In the genomic region with DNA sequence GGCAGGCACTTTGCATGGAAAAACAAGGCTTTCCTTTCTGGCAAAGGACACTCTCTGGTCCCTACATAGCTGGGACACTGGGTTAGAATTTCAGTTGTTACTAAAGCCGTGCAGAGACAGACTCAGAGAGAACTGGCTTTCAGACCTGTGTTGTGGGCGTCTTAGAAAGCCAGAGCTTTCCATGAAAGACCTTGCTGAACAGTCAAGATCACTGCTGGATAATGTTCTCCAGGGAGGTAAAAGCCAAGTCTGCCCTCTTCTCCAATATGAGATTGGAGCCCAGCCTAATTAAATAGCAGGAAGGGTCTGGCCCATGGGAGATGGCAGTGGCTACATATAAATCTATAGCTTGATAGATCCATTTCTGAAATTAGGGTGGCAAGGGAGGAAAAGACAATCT, we compare ENCODE assay signal across 18 mouse cellular contexts. TPM values are rescaled to one million over a fixed set of nuclear protein-coding genes. Genes with fewer than 3 reads are reported as not detected.
DNase-seq lines count a peak whose midpoint lies in the region; ATAC-seq and TF ChIP-seq lines count a peak whose summit lies in the region.
"Had no signal": no experiment of that assay in that cellular context is flagged by ENCODE, and none has a peak within 500 bp of the region (broad histone marks: within the 10 kb centered on the region; RNA-seq: fewer than 3 reads in every experiment).

No protein-coding gene starts in this region.

- no peak overlapping the region for H3K27ac ChIP-seq in left cerebral cortex, adult 2 months
- 0 out of 2 replicates have a peak overlapping the region, but pooled peaks have one; percentile 73 for H3K27ac ChIP-seq in forebrain, postnatal 0 days (ENCODE audit: low read depth, low read length)
- H3K27ac ChIP-seq in midbrain, embryonic 12.5 days (replicated peaks): peak overlapping the region; percentile 82
- H3K27ac ChIP-seq: limb, embryonic 10.5 days; liver, embryonic 14.5 days; macrophage had no signal

- H3K9me3 ChIP-seq in forebrain, postnatal 0 days (ENCODE audit: low read length): no peaks in the 10 kb centered on the region
- no peaks in the 10 kb centered on the region for H3K9me3 ChIP-seq in midbrain, embryonic 12.5 days
- H3K9me3 ChIP-seq: limb, embryonic 10.5 days had no signal

- no peak for DNase-seq in left cerebral cortex, adult 2 months (ENCODE audit: extremely low spot score in 1 of 2, low spot score in 2 of 2)
- no peak for DNase-seq in left cerebral cortex, postnatal 36 days (ENCODE audit: low spot score in 2 of 2)
- DNase-seq in forebrain, postnatal 0 days: no peak
- no peak for DNase-seq in right cerebral cortex, postnatal 14 days
- no peak for DNase-seq in heart, postnatal 36 days
- no peak for DNase-seq in adrenal gland, postnatal 25 days
- DNase-seq in gastrocnemius, postnatal 10 days: no peak
- DNase-seq: cerebellum, adult 9-10 months; kidney, adult 2 months; right cerebral cortex, adult 18-20 months had no signal

- WGBS in forebrain, postnatal 0 days: 14% methylated on average over 2 of the region's 2 CpGs
- WGBS in midbrain, embryonic 12.5 days: 31% methylated on average over 2 of the region's 2 CpGs

- H3K27me3 ChIP-seq in forebrain, postnatal 0 days (ENCODE audit: insufficient read depth, low read length): no peaks in the 10 kb centered on the region
- H3K27me3 ChIP-seq in midbrain, embryonic 12.5 days: peaks cover 40% of the 10 kb centered on the region

- TF ChIP-seq CTCF in left cerebral cortex, adult 2 months (IDR thresholded peaks at IDR 0.05): no peak
- TF ChIP-seq CTCF in forebrain, postnatal 0 days (IDR thresholded peaks at IDR 0.05; ENCODE audit: low read depth): no peak

- H3K4me3 ChIP-seq in left cerebral cortex, adult 2 months: peak overlapping the region; percentile 67
- H3K4me3 ChIP-seq in forebrain, postnatal 0 days (ENCODE audit: low read depth, low read length): peak overlapping the region; percentile 88
- H3K4me3 ChIP-seq in midbrain, embryonic 12.5 days: peak overlapping the region; percentile 61
- H3K4me3 ChIP-seq: limb, embryonic 10.5 days had no signal

- H3K9ac ChIP-seq in forebrain, postnatal 0 days: peak overlapping the region; percentile 96
- H3K9ac ChIP-seq in midbrain, embryonic 12.5 days (replicated peaks): peak overlapping the region; percentile 55
- H3K9ac ChIP-seq: liver, embryonic 14.5 days had no signal

- ATAC-seq in forebrain, postnatal 0 days: no peak
- ATAC-seq in midbrain, embryonic 12.5 days (ENCODE audit: low FRiP score, low read depth): no peak
- ATAC-seq: activated CD4-positive, CD25-positive, alpha-beta regulatory T cell, adult 4 months had no signal

- intact Hi-C loops in left cerebral cortex, adult 2 months (cut with DNase I): no loop called here
- intact Hi-C loops in left cerebral cortex, postnatal 36 days (cut with DNase I): no loop called here
- intact Hi-C loops in heart, postnatal 36 days (cut with DNase I): no loop called here

- 0 out of 2 replicates have a peak, but pooled peaks cover 4% of the 10 kb centered on the region for H3K4me1 ChIP-seq in forebrain, postnatal 0 days (ENCODE audit: insufficient read depth)
- H3K4me1 ChIP-seq in midbrain, embryonic 12.5 days: peaks cover 19% of the 10 kb centered on the region

- peaks cover 23% of the 10 kb centered on the region for H3K36me3 ChIP-seq in forebrain, postnatal 0 days (ENCODE audit: insufficient read depth)
- peaks cover 10% of the 10 kb centered on the region for H3K36me3 ChIP-seq in midbrain, embryonic 12.5 days
- H3K36me3 ChIP-seq: limb, embryonic 10.5 days had no signal

- peak overlapping the region; percentile 66 for H3K4me2 ChIP-seq in forebrain, postnatal 0 days (ENCODE audit: low read depth)
- H3K4me2 ChIP-seq in midbrain, embryonic 12.5 days (replicated peaks): peak overlapping the region; percentile 58

RNA-seq across cellular contexts. Expression of gene Nt5c2, which starts 3.4 kb away (rescaled TPM):
- total RNA-seq in left cerebral cortex, adult 2 months (2021): 10 to 100 TPM; 73.7 to 82.1 TPM
- 10 to 100 TPM; 68.1 to 78.8 TPM for total RNA-seq in left cerebral cortex, postnatal 36 days (2021)
- 51.8 and 69.5 TPM in 2 replicates for total RNA-seq in forebrain, postnatal 0 days (2014; rRNA removed)
- polyA plus RNA-seq in forebrain, postnatal 0 days (2015; fragmentation: Nextera tagmentation; extraction: Ambion mirVana): 74.1 and 80.4 TPM in 2 replicates
- polyA plus RNA-seq in midbrain, embryonic 12.5 days (2016; fragmentation: Nextera tagmentation; extraction: Ambion mirVana): 79.8 and 84.8 TPM in 2 replicates
- total RNA-seq in heart, postnatal 36 days (2021): 10 to 100 TPM; 59.6 to 61.2 TPM
- 59.5 and 64.5 TPM in 2 replicates for total RNA-seq in adrenal gland, postnatal 25 days (2021)
- 10 to 100 TPM; 33.4 to 34.7 TPM for total RNA-seq in gastrocnemius, postnatal 10 days (2021)

RNA-seq across cellular contexts. Expression of gene Ina, which starts 3.8 kb away (rescaled TPM):
- total RNA-seq in left cerebral cortex, adult 2 months (2021): 100 to 1,000 TPM; 219 to 227 TPM
- total RNA-seq in left cerebral cortex, postnatal 36 days (2021): 100 to 1,000 TPM; 209 to 221 TPM
- total RNA-seq in forebrain, postnatal 0 days (2014; rRNA removed): 115 and 156 TPM in 2 replicates
- polyA plus RNA-seq in forebrain, postnatal 0 days (2015; fragmentation: Nextera tagmentation; extraction: Ambion mirVana): 189 and 260 TPM in 2 replicates
- polyA plus RNA-seq in midbrain, embryonic 12.5 days (2016; fragmentation: Nextera tagmentation; extraction: Ambion mirVana): 368 and 390 TPM in 2 replicates
- total RNA-seq in heart, postnatal 36 days (2021): not detected
- total RNA-seq in adrenal gland, postnatal 25 days (2021): 5.1 and 5.4 TPM in 2 replicates
- under 1 TPM; 0.38 to 0.40 TPM for total RNA-seq in gastrocnemius, postnatal 10 days (2021)
- total RNA-seq: gastrocnemius, adult 18-20 months; heart, postnatal 25 days; MEL had no signal
- polyA plus RNA-seq: activated CD4-positive, CD25-positive, alpha-beta regulatory T cell, adult 4 months; macrophage had no signal

RNA-seq across cellular contexts. Expression of gene Pcgf6, which starts 32.4 kb away (rescaled TPM):
- total RNA-seq in left cerebral cortex, adult 2 months (2021): 10 to 100 TPM; 20.0 to 20.1 TPM
- 10 to 100 TPM; 11.7 to 18.1 TPM for total RNA-seq in left cerebral cortex, postnatal 36 days (2021)
- 29.9 and 33.3 TPM in 2 replicates for total RNA-seq in forebrain, postnatal 0 days (2014; rRNA removed)
- 13.7 and 20.9 TPM in 2 replicates for polyA plus RNA-seq in forebrain, postnatal 0 days (2015; fragmentation: Nextera tagmentation; extraction: Ambion mirVana)
- polyA plus RNA-seq in midbrain, embryonic 12.5 days (2016; fragmentation: Nextera tagmentation; extraction: Ambion mirVana): 32.6 and 33.8 TPM in 2 replicates
- 1 to 10 TPM; 3.0 to 3.4 TPM for total RNA-seq in heart, postnatal 36 days (2021)
- 12.2 and 14.9 TPM in 2 replicates for total RNA-seq in adrenal gland, postnatal 25 days (2021)
- total RNA-seq in gastrocnemius, postnatal 10 days (2021): 1 to 10 TPM; 3.1 to 4.4 TPM

RNA-seq across cellular contexts. Expression of gene Taf5, which starts 49.2 kb away (rescaled TPM):
- total RNA-seq in left cerebral cortex, adult 2 months (2021): 1 to 10 TPM; 6.7 to 7.1 TPM
- 1 to 10 TPM; 5.9 to 6.0 TPM for total RNA-seq in left cerebral cortex, postnatal 36 days (2021)
- 12.9 and 16.0 TPM in 2 replicates for total RNA-seq in forebrain, postnatal 0 days (2014; rRNA removed)
- 3.0 and 3.6 TPM in 2 replicates for polyA plus RNA-seq in forebrain, postnatal 0 days (2015; fragmentation: Nextera tagmentation; extraction: Ambion mirVana)
- 11.6 and 12.1 TPM in 2 replicates for polyA plus RNA-seq in midbrain, embryonic 12.5 days (2016; fragmentation: Nextera tagmentation; extraction: Ambion mirVana)
- 1 to 10 TPM; 3.0 to 3.3 TPM for total RNA-seq in heart, postnatal 36 days (2021)
- 4.4 and 5.3 TPM in 2 replicates for total RNA-seq in adrenal gland, postnatal 25 days (2021)
- 1 to 10 TPM; 2.4 to 3.1 TPM for total RNA-seq in gastrocnemius, postnatal 10 days (2021)

Comparison
In these comparisons a context has a peak if more than half of its experiments do, and no peak if none do; other contexts are left out.
1. RNA of gene Ina, which starts 3.8 kb away (total RNA-seq): 219 to 227 TPM in left cerebral cortex, adult 2 months, 209 to 221 TPM in left cerebral cortex, postnatal 36 days and 115 to 156 TPM in forebrain, postnatal 0 days; 5.1 to 5.4 TPM in adrenal gland, postnatal 25 days, 0.38 to 0.40 TPM in gastrocnemius, postnatal 10 days and not detected in heart, postnatal 36 days; every median in the first group is over 10 times any median in the second.
2. Peak in every context shown above with its lines, with median percentiles within 50 percentile points of each other: H3K4me3 ChIP-seq.